Mouse (Mus musculus) retina, postnatal 1 day (tissue): ENCODE measurements around the gene Exoc6.
A peak's percentile ranks its signal among the peaks of the same experiment; 100 is the strongest.

ENCODE experiments used
- DNase-seq: peaks from one replicate; pipeline ENCODE4 v3.0.0-alpha.2; 2012

The Exoc6 gene

DNA sequence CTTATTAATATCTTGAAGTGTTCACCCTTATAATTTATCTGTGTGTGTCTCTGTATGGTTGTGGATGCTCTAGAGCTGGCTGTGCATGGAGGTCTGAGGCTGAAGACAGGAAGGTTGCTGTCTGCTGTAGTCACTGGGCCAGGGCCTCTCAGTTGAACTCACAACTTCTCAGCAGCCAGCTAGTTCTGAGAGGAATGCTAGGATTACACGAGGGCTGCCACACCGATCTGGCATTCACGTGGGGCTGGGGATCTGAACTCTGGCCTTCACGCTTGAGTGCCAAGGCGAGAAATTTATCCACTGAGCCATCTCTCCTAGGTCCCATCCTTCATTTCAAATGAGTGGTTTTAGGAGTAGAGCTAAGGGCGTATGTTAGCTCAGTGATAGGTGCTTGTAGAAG is 30.2 kb downstream of the Exoc6 start:
- no peak for DNase-seq

DNA sequence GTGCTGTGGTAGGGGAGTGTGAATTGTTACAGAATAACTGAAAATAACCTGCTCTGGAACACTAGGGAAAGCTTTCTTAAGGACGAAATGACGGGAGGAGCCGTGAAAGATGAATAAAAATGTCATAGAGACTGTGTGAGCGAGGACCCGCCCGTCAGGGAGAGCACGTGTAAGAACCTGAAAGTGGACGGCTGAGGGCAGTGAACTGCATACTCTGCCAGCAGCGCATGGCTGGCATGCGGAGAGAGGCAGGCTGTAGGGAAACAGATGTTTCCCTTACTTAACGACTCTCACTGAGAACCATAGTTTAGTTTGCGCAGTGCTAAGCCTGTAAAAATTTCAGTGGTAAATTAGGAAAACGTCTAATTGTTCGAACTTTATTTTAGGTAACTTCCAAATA is 35.0 kb downstream of the Exoc6 start:
- DNase-seq: no peak

DNA sequence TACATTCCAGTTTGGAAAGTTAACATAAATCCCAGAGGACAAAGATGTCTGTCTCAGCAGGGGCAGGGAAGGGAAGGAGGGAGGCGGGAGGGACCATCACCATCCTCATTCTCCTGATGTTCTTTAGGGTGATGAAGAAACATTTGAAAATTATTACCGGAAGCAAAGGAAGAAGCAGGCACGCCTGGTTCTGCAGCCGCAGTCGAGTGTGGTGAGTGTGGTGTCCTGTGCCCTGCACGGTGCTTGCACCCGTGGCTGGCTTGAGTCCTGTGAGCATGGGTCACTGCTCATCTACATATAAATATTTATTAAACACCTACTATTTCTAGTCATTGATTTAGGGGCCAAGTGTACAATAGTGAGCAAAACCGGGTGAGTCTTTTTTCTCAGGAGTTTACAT is 35.5 kb downstream of the Exoc6 start:
- DNase-seq: no peak

DNA sequence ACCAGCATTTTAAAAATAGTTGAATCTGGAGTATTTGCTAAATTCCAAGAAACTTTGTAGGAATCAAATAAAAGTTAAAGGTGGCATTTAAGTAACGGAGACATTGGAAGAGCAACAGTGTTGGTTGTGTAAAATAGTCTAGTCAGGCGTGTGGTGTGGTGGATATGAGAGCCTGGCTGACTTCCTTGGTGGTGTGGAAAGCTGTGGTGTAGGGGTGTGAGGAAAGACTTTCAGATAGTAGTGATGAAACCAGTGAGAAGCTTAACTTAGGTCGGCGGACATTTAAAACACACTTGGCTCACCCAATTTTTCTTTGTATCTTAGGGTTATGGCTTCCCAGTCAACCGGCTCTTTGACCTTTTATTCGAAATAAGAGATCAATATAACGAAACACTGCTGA is 40.3 kb downstream of the Exoc6 start:
- no peak for DNase-seq

DNA sequence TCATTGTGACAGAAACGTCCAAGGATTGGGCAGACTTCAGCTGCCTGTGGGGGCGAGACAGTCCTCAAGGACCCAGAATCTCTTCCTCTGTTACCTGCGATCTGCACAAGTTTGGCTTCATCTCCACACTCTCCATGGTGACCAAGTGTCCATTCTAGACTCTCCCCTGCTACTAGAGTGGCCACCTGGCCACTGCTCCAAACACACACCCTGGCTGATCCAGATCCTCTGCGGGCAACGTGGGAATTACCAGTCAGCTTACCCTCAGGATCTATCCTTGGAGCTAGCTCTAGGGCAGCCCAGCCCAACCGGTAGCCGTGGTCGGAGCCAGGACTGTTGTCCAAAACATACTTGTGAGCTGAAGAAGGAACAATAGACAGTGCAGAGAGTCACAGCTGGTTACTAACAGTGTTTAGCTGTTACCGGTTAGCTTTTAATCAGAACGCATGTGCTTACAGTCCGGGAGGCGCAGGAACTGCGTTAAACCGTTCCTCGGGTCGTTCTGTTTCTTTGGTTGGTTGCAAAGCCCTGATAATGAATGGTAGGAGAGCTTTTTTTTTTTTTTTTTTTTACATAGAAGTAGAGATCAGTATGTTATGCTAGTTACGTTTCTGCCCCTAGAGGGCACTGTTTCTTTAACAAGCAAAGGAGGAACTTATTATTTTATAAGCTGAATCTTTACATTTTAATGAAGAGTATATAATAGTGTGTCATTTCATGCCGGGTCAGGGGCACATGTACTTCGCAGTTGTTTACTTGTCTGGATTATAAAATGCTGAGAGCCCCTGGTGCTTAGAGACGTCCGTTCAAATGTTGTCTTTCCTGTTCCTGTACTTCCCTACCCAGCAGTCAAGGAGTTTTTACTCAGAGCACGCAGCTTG is 52.0 kb downstream of the Exoc6 start:
- peak; percentile 81 for DNase-seq

DNA sequence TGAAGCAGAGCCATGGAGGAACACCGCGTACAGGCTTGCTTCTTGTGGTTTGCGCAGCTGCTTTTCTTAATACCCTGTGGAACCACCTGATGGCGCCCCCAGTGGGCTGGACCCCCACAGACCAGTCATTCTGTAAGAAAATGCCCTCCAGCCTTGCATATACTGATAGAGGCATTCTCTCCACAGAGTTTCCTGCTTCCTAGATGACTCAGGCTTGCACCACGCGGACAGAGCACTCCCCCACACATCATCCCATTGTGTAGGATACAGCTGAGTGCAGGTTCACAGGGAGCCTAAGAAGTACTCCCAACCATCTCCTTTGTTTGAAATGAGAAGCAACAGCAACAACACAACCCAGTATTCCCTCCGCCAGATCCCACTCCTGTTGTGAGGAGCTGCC is 59.8 kb downstream of the Exoc6 start:
- no peak for DNase-seq

DNA sequence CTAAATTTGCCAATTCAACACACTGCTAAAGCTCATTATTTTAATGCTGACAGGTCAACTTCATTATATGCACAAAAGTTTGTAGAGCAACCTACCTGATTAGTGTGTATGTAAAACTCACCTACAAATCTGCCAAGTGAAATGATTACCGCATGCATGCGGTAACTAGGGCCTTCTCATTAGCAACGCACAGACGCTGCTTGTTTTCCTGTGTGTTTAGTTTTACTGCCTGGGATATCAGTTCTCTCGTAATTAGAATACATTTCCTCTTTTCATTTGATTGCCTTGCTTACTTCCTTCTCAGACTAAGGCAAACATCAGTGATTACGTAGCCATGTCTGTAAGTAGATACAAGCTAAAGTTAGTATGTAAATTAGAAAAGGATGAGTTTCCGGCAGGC is 62.7 kb downstream of the Exoc6 start:
- no peak for DNase-seq

DNA sequence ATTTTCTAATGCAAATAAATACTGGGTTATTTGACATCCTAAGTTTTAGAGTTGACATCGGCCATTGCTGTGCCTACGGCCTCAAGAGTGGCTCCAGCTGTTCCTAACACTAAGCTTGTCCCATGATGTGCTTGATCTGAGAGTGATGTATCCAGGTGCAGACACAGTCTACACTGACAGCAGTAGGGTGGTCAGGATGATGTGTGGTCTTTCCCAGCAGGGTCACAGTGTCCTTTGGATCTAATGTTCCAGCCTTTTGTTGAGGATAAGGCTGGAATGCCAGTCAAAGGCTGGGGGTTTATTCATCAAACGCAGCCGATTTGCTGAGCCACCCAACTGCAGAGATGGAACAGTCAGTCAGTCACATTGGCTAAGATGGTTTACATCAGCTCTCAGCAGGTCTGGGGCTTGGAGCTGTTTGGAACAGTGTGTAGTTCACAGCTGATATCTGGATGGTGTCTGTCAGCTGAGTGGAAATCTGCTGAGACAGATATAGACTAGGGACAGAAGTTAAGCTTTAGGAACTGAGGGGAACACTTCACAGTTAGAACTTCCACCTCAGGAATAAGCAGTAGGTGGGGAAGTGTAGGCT is 64.9 kb downstream of the Exoc6 start:
- DNase-seq: no peak

DNA sequence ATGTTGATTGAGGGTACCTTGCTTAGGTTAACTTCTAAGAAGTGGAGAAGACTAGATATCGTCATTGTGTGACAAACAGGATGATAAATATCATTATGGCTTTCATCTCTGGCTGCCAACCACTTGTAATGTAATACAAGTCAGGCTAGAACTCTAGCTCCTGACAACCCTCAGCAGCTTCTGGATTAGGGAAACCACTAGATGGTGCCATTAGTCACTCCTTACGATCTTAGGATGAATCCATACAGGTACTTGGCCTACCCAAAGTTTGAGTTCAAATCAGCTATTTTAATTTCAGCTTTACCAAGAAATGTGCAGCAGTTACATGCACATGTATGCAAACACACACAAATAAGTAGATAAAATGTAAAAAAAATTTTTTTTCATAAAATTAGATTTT is 97.8 kb downstream of the Exoc6 start:
- no peak for DNase-seq

DNA sequence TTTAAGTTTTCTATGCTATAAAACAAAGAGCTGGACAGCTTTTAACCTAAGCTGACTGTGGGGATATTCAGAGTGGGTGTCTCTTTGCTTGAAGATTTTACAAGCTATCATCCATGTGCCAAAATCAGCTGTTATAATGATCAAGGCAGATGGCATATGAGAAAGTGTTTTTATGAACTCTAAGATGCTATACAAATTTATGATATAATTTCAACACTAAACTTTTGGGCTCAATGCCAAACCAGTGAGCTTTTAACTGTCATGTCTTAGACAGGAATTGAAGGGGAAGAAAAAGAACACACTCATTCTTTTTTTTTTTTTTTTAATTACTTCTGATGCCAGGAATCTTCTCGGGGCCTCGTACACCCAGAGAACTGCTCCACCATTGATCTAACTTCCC is 100.3 kb downstream of the Exoc6 start:
- no peak for DNase-seq

DNA sequence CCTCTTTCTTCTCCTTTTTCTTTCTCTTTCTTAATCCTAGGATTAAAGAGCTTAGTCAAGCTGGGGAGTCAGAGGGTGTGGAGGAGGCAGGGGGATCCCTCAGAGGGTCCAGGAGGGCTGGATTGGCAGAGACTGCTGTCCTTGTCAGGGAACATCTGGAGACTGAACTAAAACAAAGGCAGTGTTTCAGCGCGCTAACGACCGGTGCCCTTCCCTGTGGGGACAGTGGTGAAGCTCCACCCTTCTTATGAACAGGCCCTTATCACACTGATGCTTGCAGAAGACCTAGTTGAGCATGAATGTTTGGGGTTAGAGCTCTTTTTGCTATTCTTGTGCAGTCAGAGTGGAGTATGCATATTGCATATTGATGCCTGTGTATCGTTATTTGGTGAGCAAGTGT is 103.8 kb downstream of the Exoc6 start:
- peak; percentile 18 for DNase-seq

DNA sequence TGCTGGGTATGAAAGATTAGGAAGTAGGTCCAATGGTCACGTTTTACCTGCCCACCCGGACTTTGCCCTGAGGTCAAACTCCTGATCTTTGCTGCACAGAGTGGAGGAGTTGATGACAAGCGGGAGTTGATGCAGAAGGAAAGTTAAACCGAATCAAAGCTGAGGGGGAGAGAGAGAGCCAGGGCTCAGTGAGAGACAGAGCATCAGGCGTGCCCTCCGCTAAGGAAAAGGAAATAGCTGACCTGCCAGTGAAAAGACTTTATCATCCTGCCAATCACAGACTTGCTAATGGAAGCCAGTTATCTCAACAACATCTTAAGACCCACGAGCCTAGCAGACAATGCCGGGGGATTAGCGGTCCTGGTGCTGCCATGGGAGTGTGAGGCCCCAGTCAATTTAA is 106.2 kb downstream of the Exoc6 start:
- peak; percentile 15 for DNase-seq

DNA sequence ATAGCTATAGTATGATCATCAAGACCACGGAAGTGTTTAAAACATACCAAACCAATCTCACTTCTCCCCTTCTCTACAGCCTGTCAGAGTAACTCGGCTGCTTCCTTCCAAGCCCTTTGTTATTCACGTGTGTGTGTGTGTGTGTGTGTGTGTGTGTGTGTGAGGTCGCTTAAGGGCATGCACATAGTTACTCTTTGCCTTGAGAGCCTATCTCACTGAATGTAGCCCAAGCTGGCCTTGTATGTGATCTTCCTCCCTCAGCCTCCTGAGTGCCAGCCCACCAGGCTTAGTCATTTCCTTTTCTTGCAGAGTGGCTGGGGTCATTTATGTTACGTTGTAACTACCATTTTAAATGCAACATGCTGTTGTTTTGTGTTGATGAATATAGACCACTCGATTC is 115.0 kb downstream of the Exoc6 start:
- no peak for DNase-seq

DNA sequence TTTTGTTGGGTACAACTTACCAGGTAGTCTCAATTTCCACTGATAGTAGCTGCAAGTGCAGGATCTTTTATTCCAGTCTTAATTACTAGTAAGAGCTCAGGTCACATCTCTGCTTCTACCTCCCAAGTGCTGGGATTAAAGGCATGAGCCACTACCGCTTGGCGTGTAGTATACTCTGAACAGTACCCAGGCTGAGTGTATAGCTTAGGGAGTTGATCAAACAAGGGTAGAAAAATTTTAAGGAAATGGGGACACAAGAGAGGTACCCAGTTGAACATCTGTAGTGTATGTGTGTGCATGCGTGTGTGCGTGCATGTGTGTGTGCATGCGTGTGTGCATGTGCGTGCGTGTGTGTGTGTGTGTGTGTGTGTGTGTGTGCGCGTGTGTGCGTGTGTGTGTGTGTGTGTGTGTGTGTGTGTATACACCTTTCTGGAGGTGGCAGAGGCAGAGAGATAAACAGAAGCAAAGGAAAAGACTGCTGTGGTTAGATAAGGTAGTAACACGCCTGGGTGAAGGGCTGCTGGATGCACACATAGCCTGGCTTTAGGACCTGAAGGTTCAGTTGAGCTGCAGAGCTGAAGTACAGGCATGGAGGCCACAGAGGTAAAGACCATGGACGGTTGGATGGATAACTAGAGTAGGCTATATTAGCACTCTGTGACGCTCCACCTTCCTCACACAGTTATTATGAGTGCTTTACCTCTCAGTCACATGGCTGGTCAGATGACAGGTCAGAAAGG is 117.8 kb downstream of the Exoc6 start:
- DNase-seq: no peak

DNA sequence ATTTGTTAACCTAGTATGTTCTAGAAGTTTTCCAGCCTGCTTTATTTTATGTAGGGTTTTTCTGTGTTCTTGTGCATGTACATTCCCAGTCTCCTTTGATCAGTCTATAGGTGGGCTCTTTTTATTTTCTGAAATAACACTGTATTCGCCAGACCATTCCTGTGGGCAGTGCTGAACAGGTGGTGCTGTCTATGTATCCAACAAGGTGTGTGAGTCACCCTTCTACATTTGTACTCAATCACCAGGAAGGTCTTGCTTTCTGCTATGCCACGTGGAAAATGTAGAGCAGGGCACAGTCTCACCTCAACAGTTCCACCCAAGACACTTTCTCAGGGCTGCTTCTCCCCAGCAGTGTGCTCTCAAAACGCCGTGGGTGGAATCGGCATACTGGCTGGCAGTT is 118.4 kb downstream of the Exoc6 start:
- DNase-seq: no peak

DNA sequence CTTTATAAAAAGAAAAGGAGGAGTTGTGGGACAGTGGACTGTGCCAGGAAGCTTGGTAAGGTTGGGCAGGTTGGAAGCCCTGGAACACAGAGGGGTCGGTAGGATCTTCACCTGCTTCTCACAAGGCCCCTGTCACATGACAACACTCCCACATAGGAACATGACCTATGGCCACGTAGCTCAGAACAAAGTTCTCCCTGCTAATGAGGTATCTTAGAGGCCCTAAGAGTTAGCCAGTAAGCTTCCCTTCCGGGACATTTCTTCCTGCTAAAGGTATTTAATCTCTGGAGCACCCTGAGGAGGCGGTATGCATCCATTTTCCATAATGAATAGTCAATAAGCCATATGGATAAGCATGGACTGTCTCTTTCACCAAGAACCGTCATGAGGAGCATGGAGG is 119.3 kb downstream of the Exoc6 start:
- DNase-seq: no peak

DNA sequence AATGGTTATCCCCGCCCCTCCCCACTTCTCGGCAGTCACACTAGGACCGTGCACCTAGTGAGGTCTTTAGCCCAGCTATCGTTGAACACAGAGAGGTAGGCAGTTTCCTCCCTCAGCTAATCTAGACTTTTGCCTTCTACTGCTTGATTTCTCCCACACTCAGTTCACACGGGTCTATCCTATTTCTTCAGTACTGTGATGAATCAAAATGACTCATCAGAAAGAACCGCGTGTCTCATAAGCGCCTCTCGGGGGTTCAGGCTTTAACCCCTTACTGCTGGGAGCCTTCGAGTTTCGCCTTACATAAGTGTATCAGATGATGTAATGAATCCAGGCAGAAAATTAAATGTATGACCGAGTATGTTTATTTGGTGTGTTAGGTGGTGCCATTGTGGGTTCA is 123.2 kb downstream of the Exoc6 start:
- no peak for DNase-seq

DNA sequence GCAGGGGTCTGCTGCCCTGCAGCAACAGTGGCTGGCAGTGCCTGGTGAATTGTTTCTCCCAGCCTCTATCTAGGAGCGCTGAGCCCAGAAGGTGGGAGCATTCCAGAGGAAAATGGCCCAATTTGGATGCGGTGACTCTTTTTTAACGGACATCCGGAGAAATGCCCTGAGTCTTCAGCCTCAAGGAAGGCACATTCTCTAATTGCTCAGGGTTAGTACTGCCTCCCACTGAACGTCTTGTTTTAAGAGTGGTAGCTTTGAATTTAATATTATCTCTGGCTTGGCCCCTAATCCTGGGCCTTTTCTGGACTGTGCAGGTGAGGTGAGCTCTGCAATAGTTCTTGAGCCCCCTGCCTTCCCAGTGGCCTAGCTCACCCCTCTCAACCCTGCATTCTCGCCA is 135.1 kb downstream of the Exoc6 start, which contains the start of gene Cyp26c1:
Gene Cyp26c1, plus strand, starts transcription at position 301 of the 400 bp plus-strand sequence.
- DNase-seq: no peak

DNA sequence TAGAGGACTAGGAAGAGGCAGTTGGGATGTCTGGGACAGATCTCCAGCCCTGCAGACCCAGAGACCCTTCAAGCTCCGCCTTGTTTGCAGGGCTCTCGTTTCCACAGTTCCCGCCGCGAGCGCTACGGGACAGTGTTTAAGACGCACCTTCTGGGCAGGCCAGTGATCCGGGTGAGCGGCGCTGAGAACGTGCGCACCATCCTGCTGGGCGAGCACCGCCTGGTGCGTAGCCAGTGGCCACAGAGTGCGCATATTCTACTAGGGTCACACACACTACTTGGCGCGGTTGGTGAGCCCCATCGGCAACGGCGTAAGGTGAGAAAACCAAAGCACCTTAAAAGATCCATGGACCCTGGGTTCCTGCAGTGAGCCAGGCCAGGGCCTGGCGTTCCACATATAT is 136.1 kb downstream of the Exoc6 start:
- no peak for DNase-seq

DNA sequence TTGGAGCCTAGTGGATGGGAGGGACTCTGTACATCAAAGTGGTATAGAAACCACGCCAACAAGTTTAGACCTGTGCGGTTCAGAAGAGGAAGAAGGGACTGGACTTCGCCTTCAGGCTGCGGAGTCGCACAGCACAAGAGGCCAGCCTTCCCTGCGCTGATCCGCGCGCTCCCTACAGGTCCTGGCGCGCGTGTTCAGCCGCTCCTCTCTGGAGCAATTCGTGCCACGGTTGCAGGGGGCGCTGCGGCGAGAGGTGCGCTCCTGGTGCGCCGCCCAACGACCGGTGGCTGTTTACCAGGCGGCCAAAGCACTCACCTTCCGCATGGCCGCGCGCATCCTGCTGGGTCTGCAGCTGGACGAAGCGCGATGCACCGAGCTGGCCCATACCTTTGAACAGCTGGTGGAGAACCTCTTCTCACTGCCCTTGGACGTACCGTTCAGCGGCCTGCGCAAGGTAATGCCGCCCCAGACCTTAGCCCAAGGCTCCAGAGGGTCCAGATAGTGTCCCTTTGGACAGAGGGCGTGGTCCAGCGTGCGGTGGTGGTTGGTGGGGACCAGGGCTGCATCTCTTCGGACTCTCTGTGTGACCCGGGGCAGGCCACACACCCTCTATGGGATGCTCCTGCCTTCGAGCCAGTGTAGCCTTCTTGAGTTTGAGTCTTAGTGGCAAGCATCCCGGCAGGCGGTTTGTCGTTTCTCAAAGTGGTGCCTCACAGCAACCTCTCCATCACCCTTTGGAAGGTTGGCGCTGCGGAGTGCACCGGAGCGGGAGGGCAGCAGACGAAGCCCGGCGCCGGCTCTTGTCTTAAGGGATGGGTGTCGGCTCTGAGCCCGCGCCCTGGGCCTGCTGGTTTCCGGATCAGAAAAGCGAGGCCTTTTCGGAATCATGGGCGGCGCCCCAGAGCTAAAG is 137.0 kb downstream of the Exoc6 start:
- peak; percentile 77 for DNase-seq

DNA sequence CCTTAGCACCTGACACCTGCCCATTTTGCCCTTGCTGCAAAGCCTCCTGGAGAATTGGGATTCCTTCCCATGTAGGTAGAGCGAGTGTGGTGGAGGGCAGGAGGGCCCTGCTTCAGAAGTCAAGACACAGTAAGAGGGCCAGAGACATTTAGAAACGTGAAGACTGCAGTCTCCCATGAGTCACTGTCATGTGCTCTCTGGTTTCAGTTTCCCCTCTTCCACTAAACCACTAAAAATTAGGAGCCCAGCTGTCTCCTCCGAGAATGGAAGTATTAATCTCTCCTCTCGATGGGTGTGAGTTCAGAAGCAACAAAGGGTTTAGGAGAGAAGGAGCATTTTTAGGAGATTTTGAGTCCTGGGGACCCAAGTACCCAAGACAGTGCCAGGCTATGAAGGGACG is 139.3 kb downstream of the Exoc6 start:
- no peak for DNase-seq

DNA sequence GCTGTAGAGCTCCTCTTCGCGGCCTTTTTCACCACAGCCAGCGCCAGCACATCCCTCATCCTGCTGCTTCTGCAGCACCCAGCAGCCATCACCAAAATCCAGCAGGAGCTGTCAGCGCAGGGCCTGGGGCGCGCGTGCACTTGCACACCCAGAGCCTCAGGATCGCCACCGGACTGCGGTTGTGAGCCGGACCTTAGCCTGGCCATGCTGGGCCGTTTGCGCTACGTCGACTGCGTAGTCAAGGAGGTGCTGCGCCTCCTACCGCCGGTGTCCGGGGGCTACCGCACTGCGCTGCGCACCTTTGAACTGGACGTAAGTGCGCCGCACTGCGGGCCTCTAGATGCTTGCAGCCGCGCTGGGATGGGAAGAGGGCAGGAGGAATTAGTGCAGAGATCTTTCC is 140.5 kb downstream of the Exoc6 start:
- peak; percentile 62 for DNase-seq

DNA sequence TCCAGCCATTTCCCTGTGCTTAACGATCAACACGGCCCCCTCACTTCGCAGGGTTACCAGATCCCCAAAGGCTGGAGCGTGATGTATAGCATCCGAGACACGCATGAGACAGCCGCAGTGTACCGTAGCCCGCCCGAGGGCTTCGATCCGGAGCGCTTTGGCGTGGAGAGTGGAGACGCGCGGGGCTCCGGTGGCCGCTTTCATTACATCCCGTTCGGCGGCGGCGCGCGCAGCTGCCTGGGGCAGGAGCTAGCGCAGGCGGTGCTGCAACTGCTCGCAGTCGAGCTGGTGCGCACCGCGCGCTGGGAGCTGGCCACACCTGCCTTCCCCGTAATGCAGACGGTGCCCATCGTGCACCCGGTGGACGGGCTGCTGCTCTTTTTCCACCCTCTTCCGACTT is 142.7 kb downstream of the Exoc6 start:
- peak; percentile 80 for DNase-seq
